Mouse (Mus musculus) heart, adult 2 months (tissue): ENCODE results near the gene Osbpl10. TPM values are rescaled to one million over a fixed set of nuclear protein-coding genes. Genes with fewer than 3 reads are reported as not detected.
A peak's percentile ranks its signal among the peaks of the same experiment; 100 is the strongest.

Source experiments
- DNase-seq, 2 experiments: peaks; one replicate each; pipeline ENCODE4 v3.0.0; 2021
- H3K27ac ChIP-seq: fragments of 200-600 bp; 2 replicates; pipeline ENCODE4 v1.8.1; 2022
- H3K27me3 ChIP-seq: fragments of 200-500 bp; 2 replicates; pipeline ENCODE4 v1.6.1; 2012; ENCODE audit warnings: mild to moderate bottlenecking, low read length, inconsistent platforms, mixed read lengths; ENCODE audit not compliant: control insufficient read depth, insufficient read depth
- H3K36me3 ChIP-seq: fragments of 200-500 bp; 2 replicates; pipeline ENCODE4 v1.6.1; 2012; ENCODE audit warnings: low read length, inconsistent platforms; ENCODE audit not compliant: control insufficient read depth, insufficient read depth
- H3K4me1 ChIP-seq: fragments of 200-500 bp; 2 replicates; pipeline ENCODE4 v1.6.1; 2011; ENCODE audit warnings: low read length; ENCODE audit not compliant: control insufficient read depth, insufficient read depth
- H3K4me3 ChIP-seq: fragments of 200-600 bp; 2 replicates; pipeline ENCODE4 v1.8.1; 2022
- H3K79me2 ChIP-seq: fragments of 200-500 bp; replicated peaks from 2 replicates; pipeline ENCODE4 v1.6.1; 2012; ENCODE audit warnings: mild to moderate bottlenecking, inconsistent platforms, low read length, moderate library complexity, mixed read lengths; ENCODE audit not compliant: control insufficient read depth, insufficient read depth
- H3K9ac ChIP-seq: fragments of 200-500 bp; 2 replicates; pipeline ENCODE4 v1.6.1; 2012; ENCODE audit warnings: low read depth, mild to moderate bottlenecking, control low read depth, inconsistent platforms, low read length, mixed read lengths
- CTCF ChIP-seq: fragments of 200-600 bp; IDR thresholded peaks from 2 replicates; pipeline ENCODE4 v1.8.1; 2022; ENCODE audit warnings: antibody characterized with exemption, mild to moderate bottlenecking, moderate library complexity
- EP300 ChIP-seq: fragments of 200-500 bp; IDR thresholded peaks from 2 replicates; pipeline ENCODE4 v1.6.1; 2011; ENCODE audit warnings: low read depth, low read length, control low read depth; ENCODE audit not compliant: insufficient read depth
- POLR2A ChIP-seq: fragments of 200-500 bp; IDR thresholded peaks from 2 replicates; pipeline ENCODE4 v1.6.1; 2011; ENCODE audit warnings: mild to moderate bottlenecking, low read depth, low read length, control low read depth; ENCODE audit not compliant: insufficient read depth
- WGBS: fragments of 180-500 bp; shearing (Covaris S2); methylation state at CpG from one replicate; pipeline ENCODE4 v1.1.7; 2018; 5-methylcytosine and 5-hydroxymethylcytosine counted together
- intact Hi-C: fragments of 180-260 bp; cut with DNase I; formaldehyde crosslinking; loops from one replicate; pipeline ENCODE4 v1.15.1; 2025
- polyA plus RNA-seq: library from polyadenylated mRNA; depleted of rRNA; stranded (reverse); fragments of >200 nt; gene quantifications from 2 replicates; pipeline ENCODE4 v1.2.3, GENCODE M21; 2012
- total RNA-seq, 2 experiments: library from RNA; stranded (reverse); gene quantifications; 2 replicates each; pipeline ENCODE4 v1.2.3; 2021

Gene Osbpl10
- total and polyA plus RNA-seq, 3 experiments, result 1.4 to 3.4 (median 2.0) TPM

DNA sequence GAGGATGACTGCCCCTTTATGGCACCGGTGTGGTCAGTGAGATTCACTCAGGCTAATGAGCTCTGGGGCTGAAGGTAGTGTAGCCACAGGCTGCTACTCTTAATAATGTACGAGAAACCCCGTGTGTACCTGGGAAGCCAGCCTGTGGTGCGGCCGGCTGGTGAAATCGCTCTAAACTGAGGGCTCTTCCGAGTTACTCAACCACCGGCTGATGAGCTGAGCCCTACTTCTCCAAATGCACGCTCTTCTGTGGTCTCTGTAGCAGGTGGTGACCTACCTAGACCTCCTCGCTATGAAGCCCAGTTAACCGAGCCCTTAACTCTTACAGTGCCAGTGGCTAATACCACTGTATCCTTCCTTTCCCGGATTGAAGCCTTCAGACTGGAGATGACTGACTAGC lies 34.0 kb downstream of the Osbpl10 start:
- H3K4me3 ChIP-seq, result no peak overlapping the region
- H3K27ac ChIP-seq, result no peak overlapping the region
- H3K9ac ChIP-seq, result no peak overlapping the region
- no peaks in the 10 kb centered on the region for H3K4me1 ChIP-seq
- H3K79me2 ChIP-seq, result no peaks in the 10 kb centered on the region
- WGBS, result 67% methylated on average over 12 of the region's 12 CpGs
- intact Hi-C loops, result no loop called here
- no peaks in the 10 kb centered on the region for H3K27me3 ChIP-seq
- H3K36me3 ChIP-seq, result no peaks in the 10 kb centered on the region
- DNase-seq, result no peak
- TF ChIP-seq CTCF (no peak), EP300 (no peak), POLR2A (no peak)

DNA sequence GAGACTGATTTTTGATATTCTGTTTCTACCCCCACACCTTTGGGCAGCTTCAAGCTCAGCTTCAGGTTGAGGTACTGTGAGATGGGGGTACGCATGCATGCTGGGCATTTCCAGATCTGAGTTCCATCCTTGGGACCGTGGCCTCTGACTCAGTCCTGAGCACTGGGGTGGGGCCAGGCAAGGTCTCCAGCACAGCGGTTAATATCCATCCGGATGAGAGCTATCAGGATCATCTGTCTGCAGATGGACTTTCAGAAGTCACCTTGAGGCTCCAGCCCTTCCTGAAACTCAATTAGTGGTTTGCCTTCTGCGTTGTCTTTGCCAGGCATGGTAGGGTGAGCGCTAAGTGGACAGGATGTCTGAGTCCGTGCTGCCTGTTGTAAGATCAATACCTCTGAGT lies 41.8 kb downstream of the Osbpl10 start:
- Histone ChIP-seq H3K27me3 (no peaks in the 10 kb centered on the region), H3K36me3 (no peaks in the 10 kb centered on the region), H3K4me3 (no peak overlapping the region), H3K9ac (no peak overlapping the region), H3K27ac (no peak overlapping the region), H3K79me2 (no peaks in the 10 kb centered on the region), H3K4me1 (peaks cover 2% of the 10 kb centered on the region)
- TF ChIP-seq CTCF, result no peak
- no peak for TF ChIP-seq EP300
- TF ChIP-seq POLR2A, result no peak
- intact Hi-C loops, result no loop called here
- no peak for DNase-seq
- 87% methylated on average over 7 of the region's 7 CpGs for WGBS

DNA sequence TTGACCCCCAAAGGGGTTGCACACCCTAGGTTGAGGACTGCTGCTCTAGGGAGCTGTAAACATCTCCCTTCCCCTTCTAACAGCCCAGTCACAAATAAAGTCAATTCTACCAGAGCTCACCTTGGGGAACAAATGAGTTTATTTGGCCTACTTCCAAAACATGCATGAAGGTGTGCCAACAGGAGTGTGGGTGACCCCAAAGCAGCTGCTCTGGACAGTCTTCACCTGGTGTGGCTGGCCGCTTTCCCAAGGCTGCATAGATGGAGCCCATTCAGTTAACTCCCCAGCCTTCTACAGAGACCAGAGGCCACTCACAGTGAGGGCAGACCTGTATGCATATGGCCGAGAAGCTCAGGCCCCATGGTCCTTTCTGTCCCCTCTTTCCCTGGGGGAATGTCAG lies 43.0 kb downstream of the Osbpl10 start:
- Histone ChIP-seq H3K4me3 (no peak overlapping the region), H3K4me1 (peaks cover 2% of the 10 kb centered on the region), H3K27me3 (no peaks in the 10 kb centered on the region), H3K79me2 (no peaks in the 10 kb centered on the region), H3K27ac (no peak overlapping the region), H3K36me3 (no peaks in the 10 kb centered on the region), H3K9ac (no peak overlapping the region)
- intact Hi-C loops, result no loop called here
- no peak for DNase-seq
- TF ChIP-seq EP300 (no peak), CTCF (no peak), POLR2A (no peak)
- WGBS, result 88% methylated on average over 2 of the region's 2 CpGs

DNA sequence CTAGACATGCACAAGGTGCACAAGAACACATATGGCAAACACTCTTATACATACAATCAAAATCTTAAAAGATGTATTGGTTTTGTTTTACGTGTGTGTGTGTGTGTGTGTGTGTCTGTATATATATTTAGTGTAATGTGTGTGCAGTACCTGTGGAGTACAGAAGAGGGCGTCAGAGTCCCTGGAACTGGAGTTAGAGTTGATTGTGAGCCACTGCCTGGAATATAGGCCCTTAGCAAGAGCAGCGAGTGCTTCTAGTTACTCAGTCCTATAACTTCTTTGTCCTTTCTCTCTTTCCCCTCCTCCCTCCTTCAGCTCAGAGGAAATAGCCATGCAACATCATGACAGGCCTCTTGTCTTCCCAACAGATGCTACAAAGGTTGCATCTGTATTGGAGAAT lies 44.8 kb downstream of the Osbpl10 start:
- peaks cover 2% of the 10 kb centered on the region for H3K4me1 ChIP-seq
- no peaks in the 10 kb centered on the region for H3K79me2 ChIP-seq
- no peak overlapping the region for H3K9ac ChIP-seq
- TF ChIP-seq EP300, result no peak
- no peak for TF ChIP-seq CTCF
- TF ChIP-seq POLR2A, result no peak
- no peaks in the 10 kb centered on the region for H3K36me3 ChIP-seq
- no peak overlapping the region for H3K4me3 ChIP-seq
- intact Hi-C loops, result no loop called here
- no peaks in the 10 kb centered on the region for H3K27me3 ChIP-seq
- no peak for DNase-seq
- 73% methylated on average over 3 of the region's 3 CpGs for WGBS
- no peak overlapping the region for H3K27ac ChIP-seq

DNA sequence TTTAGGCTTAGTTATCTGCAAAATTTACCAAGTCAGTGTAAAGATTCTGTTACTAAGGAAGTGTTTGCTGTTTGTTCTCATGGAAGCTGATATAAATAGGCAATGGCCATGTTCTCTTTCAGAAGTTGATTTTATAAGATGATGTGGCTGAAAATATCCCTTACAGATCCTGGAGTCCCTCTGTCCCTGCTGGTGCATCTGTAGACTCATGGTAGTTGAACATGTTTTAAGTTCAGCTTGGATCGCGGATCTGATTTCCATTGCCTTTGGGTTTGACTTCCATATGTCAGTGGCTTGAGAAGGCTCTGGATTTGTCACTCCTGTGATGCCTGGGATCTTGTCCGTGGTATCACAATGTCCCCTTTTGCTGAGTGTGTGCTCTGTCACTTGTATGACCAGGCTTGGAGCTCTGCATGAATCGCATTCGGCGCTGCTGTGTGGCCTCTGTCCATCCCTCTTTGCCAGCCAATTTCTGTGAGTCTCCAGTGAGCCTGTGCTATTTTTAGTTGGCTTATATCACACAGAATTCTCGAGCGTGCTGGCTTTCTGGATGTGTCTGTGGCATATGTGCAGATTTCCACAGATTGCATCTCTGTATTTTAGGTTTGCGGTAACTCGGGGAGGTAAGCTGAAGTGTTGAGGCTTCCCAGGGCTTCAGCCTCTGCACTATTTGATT lies 45.5 kb downstream of the Osbpl10 start:
- no peaks in the 10 kb centered on the region for H3K79me2 ChIP-seq
- peak overlapping the region; percentile 52; the same call in 1 of the 2 replicates for H3K27ac ChIP-seq
- H3K27me3 ChIP-seq, result no peaks in the 10 kb centered on the region
- H3K36me3 ChIP-seq, result no peaks in the 10 kb centered on the region
- H3K9ac ChIP-seq, result no peak overlapping the region
- WGBS, result 49% methylated on average over 10 of the region's 10 CpGs
- intact Hi-C loops, result no loop called here
- DNase-seq, result peak in 1 of 2 experiments; percentile 48
- H3K4me1 ChIP-seq, result no peaks in the 10 kb centered on the region; the same call in 1 of the 2 replicates
- no peak for TF ChIP-seq CTCF
- H3K4me3 ChIP-seq, result no peak overlapping the region; the same call in 1 of the 2 replicates

GRCm38 (mm10) chr9:115029307-115029706 lies 50.9 kb downstream of the Osbpl10 start:
- H3K27ac ChIP-seq, result no peak overlapping the region
- intact Hi-C loops, result no loop called here
- no peak overlapping the region for H3K4me3 ChIP-seq
- no peak overlapping the region for H3K9ac ChIP-seq
- no peaks in the 10 kb centered on the region for H3K4me1 ChIP-seq
- 65% methylated on average over 3 of the region's 3 CpGs for WGBS
- H3K27me3 ChIP-seq, result no peaks in the 10 kb centered on the region
- no peaks in the 10 kb centered on the region for H3K79me2 ChIP-seq
- DNase-seq, result no peak
- H3K36me3 ChIP-seq, result no peaks in the 10 kb centered on the region
- TF ChIP-seq EP300 (no peak), POLR2A (no peak), CTCF (no peak)
